8 mouse cellular contexts compared by ENCODE assay signal in genomic region chr13:12256871-12257390, GRCm38 (mm10). TPM values are rescaled to one million over a fixed set of nuclear protein-coding genes. Genes with fewer than 3 reads are reported as not detected.
A peak's percentile ranks its signal among the peaks of the same experiment; 100 is the strongest.
DNase-seq lines count a peak whose midpoint lies in the region; ATAC-seq and TF ChIP-seq lines count a peak whose summit lies in the region.

No protein-coding gene starts in this region.

- no peaks in the 10 kb centered on the region; the same call in 1 of the 2 replicates for H3K36me3 ChIP-seq in kidney, adult 2 months (ENCODE audit: control insufficient read depth, insufficient read depth, low read length)
- no peaks in the 10 kb centered on the region for H3K36me3 ChIP-seq in hindbrain, embryonic 12.5 days
- no peaks in the 10 kb centered on the region for H3K36me3 ChIP-seq in midbrain, embryonic 13.5 days

- no peak for TF ChIP-seq POLR2A in kidney, adult 2 months (IDR thresholded peaks at IDR 0.05; ENCODE audit: low read depth, low read length)

- peaks cover 9% of the 10 kb centered on the region; the same call in 1 of the 2 replicates for H3K4me1 ChIP-seq in kidney, adult 2 months (ENCODE audit: control insufficient read depth, insufficient read depth, low read length)
- peaks cover 3% of the 10 kb centered on the region; the same call in 1 of the 2 replicates for H3K4me1 ChIP-seq in brown adipose tissue, adult 24 weeks (ENCODE audit: control insufficient read depth, insufficient read depth, insufficient read length, low read length)
- peaks cover 15% of the 10 kb centered on the region for H3K4me1 ChIP-seq in hindbrain, embryonic 12.5 days
- H3K4me1 ChIP-seq in midbrain, embryonic 13.5 days (replicated peaks): peaks cover 18% of the 10 kb centered on the region

- 10% methylated on average over 10 of the region's 10 CpGs for WGBS in kidney, adult 2 months
- 11% methylated on average over 10 of the region's 10 CpGs for WGBS in hindbrain, embryonic 12.5 days
- WGBS in midbrain, embryonic 13.5 days: 8% methylated on average over 10 of the region's 10 CpGs

- peak overlapping the region; percentile 69 for H3K4me2 ChIP-seq in hindbrain, embryonic 12.5 days (replicated peaks)
- H3K4me2 ChIP-seq in midbrain, embryonic 13.5 days (replicated peaks): peak overlapping the region; percentile 72

- H3K9me3 ChIP-seq in hindbrain, embryonic 12.5 days (replicated peaks): no peaks in the 10 kb centered on the region; the same call in 1 of the 2 replicates
- H3K9me3 ChIP-seq in midbrain, embryonic 13.5 days: peaks cover 3% of the 10 kb centered on the region; the same call in 1 of the 2 replicates

- no peak for ATAC-seq in hindbrain, embryonic 12.5 days (ENCODE audit: low FRiP score)
- ATAC-seq in midbrain, embryonic 13.5 days: no peak

- H3K9ac ChIP-seq in hindbrain, embryonic 12.5 days: peak overlapping the region; percentile 66
- H3K9ac ChIP-seq in midbrain, embryonic 13.5 days (replicated peaks): peak overlapping the region; percentile 73

- peak overlapping the region; percentile 67 for H3K4me3 ChIP-seq in kidney, adult 2 months (ENCODE audit: insufficient read depth, low read depth, low read length)
- H3K4me3 ChIP-seq in brown adipose tissue, adult 24 weeks (ENCODE audit: insufficient read depth, low read depth, low read length): peak overlapping the region; percentile 89
- peak overlapping the region; percentile 61 for H3K4me3 ChIP-seq in hindbrain, embryonic 12.5 days
- H3K4me3 ChIP-seq in midbrain, embryonic 13.5 days (replicated peaks): peak overlapping the region; percentile 65

- peak; percentile 14 for DNase-seq in kidney, adult 2 months
- no peak for DNase-seq in kidney, postnatal 25 days
- no peak for DNase-seq in ovary, postnatal 10 days (ENCODE audit: low spot score)
- DNase-seq in ovary, postnatal 14 days (ENCODE audit: low spot score): no peak
- DNase-seq in gastrocnemius, postnatal 10 days: no peak

- no peaks in the 10 kb centered on the region for H3K27me3 ChIP-seq in kidney, adult 2 months (replicated peaks; ENCODE audit: control insufficient read depth, insufficient read depth, low read length)
- H3K27me3 ChIP-seq in hindbrain, embryonic 12.5 days: no peaks in the 10 kb centered on the region
- H3K27me3 ChIP-seq in midbrain, embryonic 13.5 days: no peaks in the 10 kb centered on the region

- H3K27ac ChIP-seq in kidney, adult 2 months (ENCODE audit: insufficient read depth, low read depth, low read length): peak overlapping the region; percentile 24; the same call in 1 of the 2 replicates
- peak overlapping the region; percentile 58 for H3K27ac ChIP-seq in brown adipose tissue, adult 24 weeks (replicated peaks; ENCODE audit: low read depth, low read length)
- H3K27ac ChIP-seq in hindbrain, embryonic 12.5 days: no peak overlapping the region
- peak overlapping the region; percentile 83; the same call in 1 of the 2 replicates for H3K27ac ChIP-seq in midbrain, embryonic 13.5 days

- TF ChIP-seq CTCF in kidney, adult 2 months (conservative IDR thresholded peaks at IDR 0.05; ENCODE audit: insufficient read depth, insufficient read length, low read depth, low read length): no peak

RNA-seq across cellular contexts. Expression of gene Mtr, which starts 1.0 kb away (rescaled TPM):
- 6.6 and 7.4 TPM in 2 replicates for polyA plus RNA-seq in kidney, adult 2 months (2012; rRNA removed)
- 5.0 and 5.1 TPM in 2 replicates for polyA plus RNA-seq in brown adipose tissue, adult 24 weeks (2012; ENCODE audit: insufficient read depth, insufficient read length, missing spikeins)
- polyA plus RNA-seq in hindbrain, embryonic 12.5 days (2016; fragmentation: Nextera tagmentation; extraction: Ambion mirVana): 11.7 and 12.9 TPM in 2 replicates
- polyA plus RNA-seq in midbrain, embryonic 13.5 days (2015; fragmentation: Nextera tagmentation; extraction: Ambion mirVana): 5.3 and 6.6 TPM in 2 replicates
- total RNA-seq in gastrocnemius, postnatal 10 days (2021): 10 to 100 TPM; 21.9 to 24.0 TPM
